Mouse (Mus musculus): ENCODE results near the gene Smok3b. TPM values are rescaled to one million over a fixed set of nuclear protein-coding genes. Genes with fewer than 3 reads are reported as not detected.

Gene Smok3b
- total and polyA plus RNA-seq, 3 experiments: not detected

GRCm38 (mm10) chr5:138083936-138084335 lies 62.7 kb downstream of the Smok3b start:
- no peaks in the 10 kb centered on the region for H3K27me3 ChIP-seq (replicated peaks)
- no peak overlapping the region for H3K4me2 ChIP-seq (ENCODE audit: insufficient read depth, low read depth, poor library complexity, severe bottlenecking)
- H3K79me2 ChIP-seq (replicated peaks; ENCODE audit: control insufficient read depth, extremely low read depth, insufficient read depth, poor library complexity, severe bottlenecking): peaks cover 36% of the 10 kb centered on the region
- no peak overlapping the region for H3K9ac ChIP-seq (ENCODE audit: insufficient read depth, low read depth)
- TF ChIP-seq MAX (IDR thresholded peaks at IDR 0.05; ENCODE audit: low read length) (no peak), KAT2A (IDR thresholded peaks at IDR 0.05; ENCODE audit: insufficient replicate concordance, low read length) (no peak), TBP (conservative IDR thresholded peaks at IDR 0.05; ENCODE audit: low read depth, low read length) (no peak), SIN3A (IDR thresholded peaks at IDR 0.05; ENCODE audit: low read length) (no peak), EP300 (IDR thresholded peaks at IDR 0.05; ENCODE audit: low read length) (no peak), NRF1 (IDR thresholded peaks at IDR 0.05; ENCODE audit: low read depth, low read length) (no peak), MAFK (IDR thresholded peaks at IDR 0.05; ENCODE audit: insufficient replicate concordance, low read length) (no peak), MYC (IDR thresholded peaks at IDR 0.05; ENCODE audit: low read depth, low read length) (no peak), ELF1 (IDR thresholded peaks at IDR 0.05; ENCODE audit: low read depth, low read length) (no peak), ETS1 (conservative IDR thresholded peaks at IDR 0.05; ENCODE audit: low read depth, low read length) (no peak), MAZ (IDR thresholded peaks at IDR 0.05; ENCODE audit: low read depth, low read length) (no peak), UBTF (IDR thresholded peaks at IDR 0.05; ENCODE audit: low read depth, low read length) (no peak), SMC3 (IDR thresholded peaks at IDR 0.05; ENCODE audit: low read depth, low read length) (no peak), JUND (conservative IDR thresholded peaks at IDR 0.05; ENCODE audit: low read depth, low read length) (no peak), JUN (IDR thresholded peaks at IDR 0.05; ENCODE audit: insufficient read depth, low read depth, low read length) (no peak)
- in situ Hi-C loops (cut with MboI; ENCODE audit: low pct_ligation_motif_present, low pct_unique_long_range_greater_than_20kb, low sequenced_read_pairs): no loop called here
- no peak overlapping the region for H3K27ac ChIP-seq (ENCODE audit: insufficient read depth, low read depth)
- dilution Hi-C loops (cut with MboI; ENCODE audit: extremely low pct_ligation_motif_present, extremely low pct_unique_long_range_greater_than_20kb, low sequenced_read_pairs): no loop called here
- peaks cover 0 to 44% of the 10 kb centered on the region in 2 experiments; a peak in 2 of 4 replicates for H3K4me1 ChIP-seq (ENCODE audit: control insufficient read depth in 1 of 2, insufficient read depth in 2 of 2)
- no peak for DNase-seq (ENCODE audit: extremely low read depth)
- peaks cover 7 to 22% of the 10 kb centered on the region in 2 experiments for H3K36me3 ChIP-seq (replicated peaks in 1 of 2; ENCODE audit: control insufficient read depth in 1 of 2, insufficient read depth in 1 of 2, low read length in 1 of 2)
- H3K4me3 ChIP-seq (replicated peaks in 1 of 3; ENCODE audit: low read depth in 2 of 3, low read length in 2 of 3, poor library complexity in 1 of 3): no peak overlapping the region
- no peaks in the 10 kb centered on the region for H3K9me3 ChIP-seq (replicated peaks; ENCODE audit: low read length)

GRCm38 (mm10) chr5:138084507-138084906 lies 63.3 kb downstream of the Smok3b start:
- H3K79me2 ChIP-seq (replicated peaks; ENCODE audit: control insufficient read depth, extremely low read depth, insufficient read depth, poor library complexity, severe bottlenecking): peaks cover 42% of the 10 kb centered on the region
- peaks cover 0 to 49% of the 10 kb centered on the region in 2 experiments; a peak in 2 of 4 replicates for H3K4me1 ChIP-seq (ENCODE audit: control insufficient read depth in 1 of 2, insufficient read depth in 2 of 2)
- H3K4me2 ChIP-seq (ENCODE audit: insufficient read depth, low read depth, poor library complexity, severe bottlenecking): peak overlapping the region; percentile 76; the same call in 1 of the 2 replicates
- no peaks in the 10 kb centered on the region for H3K27me3 ChIP-seq (replicated peaks)
- peak overlapping the region; percentile 55; the same call in 1 of the 2 replicates for H3K9ac ChIP-seq (ENCODE audit: insufficient read depth, low read depth)
- no peak overlapping the region for H3K27ac ChIP-seq (ENCODE audit: insufficient read depth, low read depth)
- peaks cover 7 to 28% of the 10 kb centered on the region in 2 experiments for H3K36me3 ChIP-seq (replicated peaks in 1 of 2; ENCODE audit: control insufficient read depth in 1 of 2, insufficient read depth in 1 of 2, low read length in 1 of 2)
- DNase-seq (ENCODE audit: extremely low read depth): no peak
- TF ChIP-seq ELF1 (IDR thresholded peaks at IDR 0.05; ENCODE audit: low read depth, low read length) (no peak), UBTF (IDR thresholded peaks at IDR 0.05; ENCODE audit: low read depth, low read length) (no peak), POLR2A (IDR thresholded peaks at IDR 0.05; ENCODE audit: low read depth, low read length) (no peak), EP300 (IDR thresholded peaks at IDR 0.05; ENCODE audit: low read length) (no peak), MEF2A (IDR thresholded peaks at IDR 0.05; ENCODE audit: borderline replicate concordance, low read depth, low read length) (no peak), ZC3H11A (IDR thresholded peaks at IDR 0.05; ENCODE audit: low read depth, low read length) (no peak)
- peak overlapping the region in 1 of 3 experiments; percentile 73 for H3K4me3 ChIP-seq (replicated peaks in 1 of 3; ENCODE audit: low read depth in 2 of 3, low read length in 2 of 3, poor library complexity in 1 of 3)
- no peaks in the 10 kb centered on the region for H3K9me3 ChIP-seq (replicated peaks; ENCODE audit: low read length)
- in situ Hi-C loops (cut with MboI; ENCODE audit: low pct_ligation_motif_present, low pct_unique_long_range_greater_than_20kb, low sequenced_read_pairs): no loop called here
- dilution Hi-C loops (cut with MboI; ENCODE audit: extremely low pct_ligation_motif_present, extremely low pct_unique_long_range_greater_than_20kb, low sequenced_read_pairs): no loop called here
